Mouse (Mus musculus) brain, embryonic 14.5 days (tissue): ENCODE measurements around the gene Cnn2.

Experiments used
- CTCF ChIP-seq: fragments of 200-500 bp; IDR thresholded peaks from 2 replicates; pipeline ENCODE4 v1.5.1; 2012; ENCODE audit warnings: inconsistent platforms, mild to moderate bottlenecking, moderate library complexity, borderline replicate concordance; ENCODE audit not compliant: insufficient read depth, insufficient read length; ENCODE audit errors: extremely low read depth
- POLR2A ChIP-seq: fragments of 200-500 bp; IDR thresholded peaks from 2 replicates; pipeline ENCODE4 v1.6.1; 2012; ENCODE audit warnings: mild to moderate bottlenecking, inconsistent platforms, borderline replicate concordance; ENCODE audit not compliant: poor library complexity, insufficient read depth, insufficient read length, severe bottlenecking; ENCODE audit errors: extremely low read depth

DNA sequence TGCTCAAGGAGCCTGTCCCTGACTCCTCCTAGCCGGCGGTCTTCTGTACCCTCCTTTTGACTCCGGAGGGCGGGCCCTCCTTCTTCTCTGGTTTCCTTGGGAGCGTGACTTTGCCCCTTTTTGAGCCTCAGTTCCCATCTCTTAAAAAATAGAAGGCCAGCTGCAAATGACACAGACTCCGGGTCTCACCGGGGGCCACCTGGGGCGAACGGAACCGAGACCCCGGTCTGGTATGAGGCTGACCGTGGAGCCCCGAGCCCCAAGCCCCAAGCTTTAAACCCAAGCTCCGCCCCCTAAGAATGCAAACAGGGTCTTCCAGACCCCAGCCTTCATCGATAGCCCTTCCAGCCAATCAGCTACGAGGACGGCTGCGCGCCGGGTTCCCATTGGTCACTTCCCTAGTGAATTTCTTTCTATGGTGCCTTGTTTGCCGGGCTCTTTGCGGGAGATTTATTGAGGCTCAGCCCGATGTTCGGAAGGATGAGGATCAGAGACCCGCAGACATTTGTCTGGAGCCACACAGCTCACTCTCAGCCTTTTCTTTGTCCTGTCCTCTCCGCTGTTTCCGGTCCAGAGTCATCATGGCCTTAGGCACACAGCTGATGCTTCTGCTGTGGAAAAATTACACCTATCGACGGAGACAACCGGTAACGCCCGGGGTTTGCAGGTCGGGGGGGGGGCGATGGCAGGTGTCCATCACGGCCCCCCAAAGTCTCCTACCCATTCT, 8.8 kb downstream of the Cnn2 start:
- TF ChIP-seq POLR2A (no peak), CTCF (no peak)
